ENCODE assay signal across 8 mouse cellular contexts in the genomic region with DNA sequence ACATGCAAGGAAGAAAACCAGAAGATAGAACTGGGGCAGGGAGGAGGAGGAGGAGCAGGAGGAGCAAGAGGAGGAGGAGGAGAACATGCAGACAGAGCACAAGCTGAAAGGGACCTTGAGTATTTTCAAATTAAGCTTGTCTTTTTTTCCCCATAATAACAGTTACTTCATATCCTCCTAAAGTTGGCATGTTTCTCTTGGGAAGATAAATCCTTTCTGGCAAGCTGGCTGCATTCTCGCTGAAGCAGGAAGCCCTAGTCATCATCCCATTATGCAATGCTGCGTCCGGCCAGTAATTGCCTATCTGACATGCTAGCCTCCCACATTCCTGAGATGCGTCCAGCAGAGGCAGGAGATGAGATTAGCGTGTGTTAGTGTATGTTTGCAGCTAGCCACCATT.
DNase-seq lines count a peak whose midpoint lies in the region; ATAC-seq and TF ChIP-seq lines count a peak whose summit lies in the region.

No protein-coding gene starts in this region.

- DNase-seq in layer of hippocampus, adult 18-20 months (ENCODE audit: low spot score in 2 of 2), result peak; percentile 4 to 28
- DNase-seq in layer of hippocampus, postnatal 14 days (ENCODE audit: low spot score in 2 of 2), result no peak
- peak; percentile 81 for DNase-seq in adrenal gland, postnatal 14 days
- peak; percentile 84 to 94 for DNase-seq in heart, adult 18-20 months
- peak; percentile 95 for DNase-seq in kidney, postnatal 0 days (ENCODE audit: low spot score)
- peak; percentile 91 for DNase-seq in lung, postnatal 25 days (ENCODE audit: low spot score)
- DNase-seq in urinary bladder, postnatal 36 days (ENCODE audit: low spot score in 2 of 2), result peak; percentile 44 to 79
- DNase-seq in spleen, postnatal 14 days (ENCODE audit: low spot score in 2 of 2), result no peak

- peak; percentile 75 for ATAC-seq in kidney, postnatal 0 days (replicated peaks; ENCODE audit: low FRiP score, low read depth)

- no peak overlapping the region for H3K4me3 ChIP-seq in kidney, postnatal 0 days (replicated peaks; ENCODE audit: low read depth, low read length)

- WGBS in kidney, postnatal 0 days, result 2% methylated on average over 5 of the region's 5 CpGs

- H3K4me1 ChIP-seq in kidney, postnatal 0 days (replicated peaks; ENCODE audit: insufficient read depth, low read length), result no peaks in the 10 kb centered on the region; the same call in none of the 2 replicates

- H3K27me3 ChIP-seq in kidney, postnatal 0 days (ENCODE audit: insufficient read depth, low read length), result no peaks in the 10 kb centered on the region

- no peaks in the 10 kb centered on the region for H3K9me3 ChIP-seq in kidney, postnatal 0 days (replicated peaks; ENCODE audit: low read length)

- H3K27ac ChIP-seq in kidney, postnatal 0 days, result peak overlapping the region; percentile 72

- H3K36me3 ChIP-seq in kidney, postnatal 0 days (ENCODE audit: insufficient read depth, low read length), result no peaks in the 10 kb centered on the region

- H3K4me2 ChIP-seq in kidney, postnatal 0 days (ENCODE audit: low read length), result no peak overlapping the region

- TF ChIP-seq CTCF in kidney, postnatal 0 days (IDR thresholded peaks at IDR 0.05; ENCODE audit: low read depth), result peak; percentile 32; the same call in 1 of the 2 replicates

- no peak overlapping the region for H3K9ac ChIP-seq in kidney, postnatal 0 days (ENCODE audit: low read depth, low read length)

Comparison
In these comparisons a context has a peak if more than half of its experiments do, and no peak if none do; other contexts are left out.
1. DNase-seq: peak in layer of hippocampus, adult 18-20 months (2 of 2), adrenal gland, postnatal 14 days (single experiment), heart, adult 18-20 months (2 of 2), kidney, postnatal 0 days (single experiment), lung, postnatal 25 days (single experiment) and urinary bladder, postnatal 36 days (2 of 2); none in layer of hippocampus, postnatal 14 days (0 of 2) and spleen, postnatal 14 days (0 of 2).